Mouse (Mus musculus) forebrain, postnatal 0 days (tissue): Measurements from ENCODE around the gene Gnpda2. TPM values are rescaled to one million over a fixed set of nuclear protein-coding genes. Genes with fewer than 3 reads are reported as not detected.

ENCODE experiments used
- ATAC-seq: fragments of 200-750 bp; cut with Nextera tagmentation; 2 replicates; pipeline ENCODE4 v1.8.0; 2017; ENCODE audit warnings: mild to moderate bottlenecking, moderate library complexity
- DNase-seq: peaks from one replicate; pipeline ENCODE4 v3.0.0-alpha.2; 2015
- H3K27ac ChIP-seq: fragments of 300-500 bp; sonication (generic); 2 replicates; pipeline ENCODE4 v1.5.1; 2014; ENCODE audit warnings: low read depth, mild to moderate bottlenecking, antibody characterized with exemption, low read length, moderate library complexity, mixed read lengths
- H3K27me3 ChIP-seq: fragments of 300-500 bp; sonication (generic); 2 replicates; pipeline ENCODE4 v1.6.1; 2014; ENCODE audit warnings: mild to moderate bottlenecking, low read length, mixed read lengths; ENCODE audit not compliant: insufficient read depth
- H3K36me3 ChIP-seq: fragments of 300-500 bp; sonication (generic); 2 replicates; pipeline ENCODE4 v1.6.1; 2014; ENCODE audit warnings: mild to moderate bottlenecking, moderate library complexity; ENCODE audit not compliant: insufficient read depth
- H3K4me1 ChIP-seq: fragments of 300-500 bp; sonication (generic); 2 replicates; pipeline ENCODE4 v1.6.1; 2014; ENCODE audit warnings: antibody characterized with exemption; ENCODE audit not compliant: insufficient read depth
- H3K4me2 ChIP-seq: fragments of 300-500 bp; sonication (generic); 2 replicates; pipeline ENCODE4 v1.6.1; 2014; ENCODE audit warnings: low read depth, mild to moderate bottlenecking, moderate library complexity
- H3K4me3 ChIP-seq: fragments of 300-500 bp; sonication (generic); 2 replicates; pipeline ENCODE4 v1.5.1; 2014; ENCODE audit warnings: low read depth, low read length, mixed read lengths
- H3K9ac ChIP-seq: fragments of 300-500 bp; sonication (generic); 2 replicates; pipeline ENCODE4 v1.6.1; 2014; ENCODE audit warnings: mild to moderate bottlenecking
- H3K9me3 ChIP-seq: fragments of 300-500 bp; sonication (generic); 2 replicates; pipeline ENCODE4 v1.6.1; 2016; ENCODE audit warnings: low read length
- CTCF ChIP-seq: sonication (generic); IDR thresholded peaks from 2 replicates; pipeline ENCODE4 v1.5.1; 2016; ENCODE audit warnings: antibody characterized with exemption, control low read depth, low read depth
- WGBS: fragments of 180-500 bp; shearing (Covaris S2); extraction: QIAGEN DNeasy Blood & Tissue Kit; methylation state at CpG from one replicate; pipeline ENCODE4 v1.1.7; 2014; 5-methylcytosine and 5-hydroxymethylcytosine counted together
- polyA plus RNA-seq: library from polyadenylated mRNA; unstranded; fragments of >200 nt; fragmentation: Nextera tagmentation; extraction: Ambion mirVana; gene quantifications from 2 replicates; pipeline ENCODE4 v1.2.1, GENCODE M21; 2015
- total RNA-seq: library from RNA; depleted of rRNA; stranded (reverse); fragments of >200 nt; gene quantifications from 2 replicates; pipeline ENCODE4 v1.2.3, GENCODE M21; 2014; rRNA removed

Gene Gnpda2
- total and polyA plus RNA-seq, 2 experiments from 2014 or later = 24.3 to 40.4 TPM

DNA sequence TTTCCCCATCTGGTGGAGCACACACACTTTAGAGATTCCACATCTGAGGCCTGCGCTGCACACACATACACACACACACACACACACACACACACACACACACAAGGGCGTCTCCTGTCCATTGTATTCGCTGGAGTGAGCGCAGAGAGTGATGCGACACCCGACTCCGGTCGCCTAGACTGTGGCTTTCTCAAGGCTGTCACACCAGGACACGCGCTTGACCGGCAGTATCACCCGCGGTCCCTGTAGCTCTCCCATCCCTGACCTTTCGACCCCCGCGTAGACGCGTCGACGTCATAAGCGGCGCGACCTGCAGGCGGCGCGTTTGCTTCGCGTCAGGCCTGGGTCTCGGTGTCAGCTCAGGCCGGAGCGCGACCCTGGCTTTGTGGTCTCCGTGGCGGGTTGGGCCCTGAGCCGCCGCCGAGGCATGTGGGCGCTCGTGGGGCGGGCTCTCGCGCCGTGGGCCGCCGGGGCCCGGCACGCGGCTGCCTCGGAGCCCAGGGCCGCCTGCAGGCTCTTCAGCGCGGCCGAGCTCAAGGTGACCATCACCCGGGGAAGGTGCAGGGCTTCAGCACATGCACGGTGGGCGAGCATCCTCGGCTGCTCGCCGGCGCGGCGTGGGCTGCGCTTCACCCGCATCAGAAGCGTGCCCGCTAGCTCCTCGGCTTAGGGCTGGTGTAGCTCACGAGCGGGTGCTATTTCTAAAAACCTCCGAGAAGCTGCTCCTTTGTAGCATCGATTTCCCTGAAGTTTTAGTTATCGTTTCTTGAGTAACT is 35.3 kb downstream of the Gnpda2 start, which contains the start of gene Guf1:
TSS of gene Guf1 (plus strand) at position 296 of the 776 bp plus-strand sequence.
- 2% methylated on average over 71 of the region's 72 CpGs for WGBS
- Histone ChIP-seq H3K36me3 (peaks cover 9% of the 10 kb centered on the region; the same call in 1 of the 2 replicates), H3K9me3 (no peaks in the 10 kb centered on the region), H3K27ac (peak within 1 kb of the TSS; percentile 90), H3K9ac (peak within 1 kb of the TSS; percentile 86), H3K4me1 (0 out of 2 replicates have a peak, but pooled peaks cover 5% of the 10 kb centered on the region), H3K4me2 (peak within 1 kb of the TSS; percentile 67), H3K27me3 (no peaks in the 10 kb centered on the region), H3K4me3 (peak within 1 kb of the TSS; percentile 60)
- peak; percentile 58 for TF ChIP-seq CTCF
- peak; percentile 96 for DNase-seq
- peak; percentile 92 for ATAC-seq

DNA sequence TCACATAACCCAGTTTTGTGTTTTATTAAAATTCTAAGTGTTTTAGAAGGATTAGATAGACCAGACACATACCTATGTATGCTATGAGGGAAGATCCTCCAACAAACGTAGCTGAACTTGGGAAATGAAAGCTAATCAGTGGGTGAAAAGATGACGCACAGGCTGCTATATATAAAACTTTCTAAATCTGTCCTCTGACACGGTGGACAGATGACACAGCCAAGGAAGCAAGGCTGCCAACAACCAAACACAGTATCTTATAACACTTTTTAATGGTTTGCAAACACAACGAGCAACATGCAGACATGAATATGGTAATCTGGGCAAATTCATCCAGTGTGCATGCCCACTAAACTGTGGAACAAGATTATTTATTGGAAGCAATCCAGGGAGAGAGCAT is 49.7 kb downstream of the Gnpda2 start, which contains the start of gene Yipf7:
TSS of gene Yipf7 (minus strand) at position 160 of the 400 bp plus-strand sequence.
- WGBS = 46% methylated on average over 4 of the region's 4 CpGs
- no peaks in the 10 kb centered on the region for H3K36me3 ChIP-seq
- no peak for TF ChIP-seq CTCF
- H3K27ac ChIP-seq = no peak within 1 kb of the TSS
- DNase-seq = no peak
- H3K27me3 ChIP-seq = no peaks in the 10 kb centered on the region
- no peak within 1 kb of the TSS for H3K4me3 ChIP-seq
- no peaks in the 10 kb centered on the region for H3K9me3 ChIP-seq
- H3K4me1 ChIP-seq = no peaks in the 10 kb centered on the region
- ATAC-seq = peak; percentile 77
- H3K4me2 ChIP-seq = no peak within 1 kb of the TSS
- H3K9ac ChIP-seq = no peak within 1 kb of the TSS

DNA sequence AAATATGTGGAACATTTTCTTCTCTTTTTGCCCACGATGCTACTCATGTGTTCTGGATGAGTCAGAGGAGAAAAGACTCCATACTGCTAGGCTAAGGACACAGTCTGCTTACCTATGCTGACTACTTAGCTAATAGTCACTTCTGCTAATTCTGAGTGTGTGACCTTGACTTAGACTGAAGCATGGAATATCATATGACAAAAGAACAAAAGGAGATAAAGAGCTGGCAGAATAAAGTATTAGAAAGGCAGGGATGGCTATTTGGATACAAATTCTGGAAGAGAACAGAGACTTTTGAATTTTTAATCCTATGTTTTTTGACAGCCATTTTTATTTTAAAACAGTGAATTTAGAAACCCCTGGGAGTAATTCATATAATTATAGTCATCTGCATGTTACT is 50.5 kb downstream of the Gnpda2 start:
- no peak for TF ChIP-seq CTCF
- H3K4me2 ChIP-seq = no peak overlapping the region
- H3K4me3 ChIP-seq = no peak overlapping the region
- H3K4me1 ChIP-seq = no peaks in the 10 kb centered on the region
- WGBS = 81% methylated on average over 1 of the region's 1 CpGs
- no peak for ATAC-seq
- no peaks in the 10 kb centered on the region for H3K27me3 ChIP-seq
- H3K9me3 ChIP-seq = no peaks in the 10 kb centered on the region
- H3K36me3 ChIP-seq = no peaks in the 10 kb centered on the region
- H3K9ac ChIP-seq = no peak overlapping the region
- no peak for DNase-seq
- H3K27ac ChIP-seq = no peak overlapping the region

GRCm38 (mm10) chr5:69523944-69524343 is 68.2 kb downstream of the Gnpda2 start:
- no peaks in the 10 kb centered on the region for H3K36me3 ChIP-seq
- H3K4me1 ChIP-seq = no peaks in the 10 kb centered on the region
- no peak for ATAC-seq
- no peaks in the 10 kb centered on the region for H3K9me3 ChIP-seq
- H3K27me3 ChIP-seq = no peaks in the 10 kb centered on the region
- DNase-seq = no peak
- no peak overlapping the region for H3K27ac ChIP-seq
- no peak overlapping the region for H3K4me3 ChIP-seq
- no peak overlapping the region for H3K9ac ChIP-seq
- TF ChIP-seq CTCF = peak; percentile 43
- no peak overlapping the region for H3K4me2 ChIP-seq

Other genes starting within 250 kb of the Gnpda2 start
- not detected in 2 replicates for gene Yipf7, start 49.7 kb downstream of the Gnpda2 start, total RNA-seq
- gene Yipf7, start 49.7 kb downstream of the Gnpda2 start, polyA plus RNA-seq = not detected in 2 replicates
- 53.4 and 57.5 TPM in 2 replicates for gene Guf1, start 35.4 kb downstream of the Gnpda2 start, total RNA-seq
- gene Guf1, start 35.4 kb downstream of the Gnpda2 start, polyA plus RNA-seq = 17.0 and 25.7 TPM in 2 replicates